11 mouse cellular contexts compared by ENCODE assay signal in genomic region chr15:3174848-3175247, GRCm38 (mm10).
DNase-seq lines count a peak whose midpoint lies in the region; ATAC-seq and TF ChIP-seq lines count a peak whose summit lies in the region.
"Had no signal": no experiment of that assay in that cellular context is flagged by ENCODE, and none has a peak within 500 bp of the region (broad histone marks: within the 10 kb centered on the region; RNA-seq: fewer than 3 reads in every experiment).

No protein-coding gene starts in this region.

- peak; percentile 8 for DNase-seq in kidney, adult 2 months
- peak; percentile 76 for DNase-seq in 416B (ENCODE audit: low read depth)
- DNase-seq in MEL-GATA-1-ER (ENCODE audit: extremely low read depth, low read depth): peak; percentile 9
- peak; percentile 25 for DNase-seq in forelimb bud, embryonic 11.5 days (ENCODE audit: low read depth, low spot score)
- DNase-seq in testis, postnatal 10 days (ENCODE audit: low spot score): no peak
- no peak for DNase-seq in spleen, postnatal 14 days (ENCODE audit: low spot score in 2 of 2)
- DNase-seq in left cerebral cortex, adult 9 months (ENCODE audit: low spot score in 2 of 2): no peak
- DNase-seq: gastrocnemius, postnatal 25 days had no signal

- H3K36me3 ChIP-seq in kidney, adult 2 months (ENCODE audit: control insufficient read depth, insufficient read depth, low read length): no peaks in the 10 kb centered on the region
- no peaks in the 10 kb centered on the region for H3K36me3 ChIP-seq in kidney, embryonic 15.5 days
- H3K36me3 ChIP-seq: embryonic facial prominence, embryonic 13.5 days; limb, embryonic 15.5 days had no signal

- no peaks in the 10 kb centered on the region for H3K9me3 ChIP-seq in kidney, embryonic 15.5 days (replicated peaks)
- H3K9me3 ChIP-seq: embryonic facial prominence, embryonic 13.5 days; limb, embryonic 15.5 days had no signal

- H3K27ac ChIP-seq in kidney, adult 2 months (ENCODE audit: insufficient read depth, low read depth, low read length): no peak overlapping the region
- H3K27ac ChIP-seq in kidney, embryonic 15.5 days: no peak overlapping the region
- H3K27ac ChIP-seq: embryonic facial prominence, embryonic 13.5 days; limb, embryonic 15.5 days had no signal

- no peak for TF ChIP-seq POLR2A in kidney, adult 2 months (IDR thresholded peaks at IDR 0.05; ENCODE audit: low read depth, low read length)

- WGBS in kidney, adult 2 months: 44% methylated on average over 2 of the region's 2 CpGs
- 39% methylated on average over 2 of the region's 2 CpGs for WGBS in kidney, embryonic 15.5 days

- no peaks in the 10 kb centered on the region; the same call in 1 of the 2 replicates for H3K27me3 ChIP-seq in kidney, adult 2 months (replicated peaks; ENCODE audit: control insufficient read depth, insufficient read depth, low read length)
- H3K27me3 ChIP-seq in kidney, embryonic 15.5 days: no peaks in the 10 kb centered on the region
- H3K27me3 ChIP-seq: embryonic facial prominence, embryonic 13.5 days; limb, embryonic 15.5 days had no signal

- no peak for TF ChIP-seq CTCF in kidney, adult 2 months (conservative IDR thresholded peaks at IDR 0.05; ENCODE audit: insufficient read depth, insufficient read length, low read depth, low read length)

- no peak for ATAC-seq in kidney, embryonic 15.5 days (replicated peaks; ENCODE audit: low FRiP score)

- no peak overlapping the region for H3K9ac ChIP-seq in kidney, embryonic 15.5 days
- H3K9ac ChIP-seq: embryonic facial prominence, embryonic 13.5 days; limb, embryonic 15.5 days had no signal

- no peaks in the 10 kb centered on the region for H3K4me1 ChIP-seq in kidney, adult 2 months (ENCODE audit: control insufficient read depth, insufficient read depth, low read length)
- H3K4me1 ChIP-seq in kidney, embryonic 15.5 days: no peaks in the 10 kb centered on the region
- H3K4me1 ChIP-seq: embryonic facial prominence, embryonic 13.5 days; limb, embryonic 15.5 days had no signal

- H3K4me2 ChIP-seq in kidney, embryonic 15.5 days: no peak overlapping the region
- H3K4me2 ChIP-seq: embryonic facial prominence, embryonic 13.5 days; limb, embryonic 15.5 days had no signal

- no peak overlapping the region for H3K4me3 ChIP-seq in kidney, adult 2 months (ENCODE audit: insufficient read depth, low read depth, low read length)
- H3K4me3 ChIP-seq in kidney, embryonic 15.5 days (replicated peaks): no peak overlapping the region
- H3K4me3 ChIP-seq: embryonic facial prominence, embryonic 13.5 days; limb, embryonic 15.5 days had no signal

Comparison
In these comparisons a context has a peak if more than half of its experiments do, and no peak if none do; other contexts are left out.
1. DNase-seq: peak in kidney, adult 2 months (single experiment), 416B (single experiment), MEL-GATA-1-ER (single experiment) and forelimb bud, embryonic 11.5 days (single experiment); none in testis, postnatal 10 days (single experiment), spleen, postnatal 14 days (0 of 2) and left cerebral cortex, adult 9 months (0 of 2).